In genomic region chr9:59486549-59487065, GRCm38 (mm10) we compare ENCODE assay signal across 8 mouse cellular contexts. TPM values are rescaled to one million over a fixed set of nuclear protein-coding genes. Genes with fewer than 3 reads are reported as not detected.
A peak's percentile ranks its signal among the peaks of the same experiment; 100 is the strongest.
DNase-seq lines count a peak whose midpoint lies in the region; ATAC-seq and TF ChIP-seq lines count a peak whose summit lies in the region.

Gene Arih1 (minus strand): TSS chr9:59486618.

- TF ChIP-seq RAD21 in MEL (IDR thresholded peaks at IDR 0.05; ENCODE audit: low read depth, low read length), result no peak

- TF ChIP-seq EP300 in MEL (IDR thresholded peaks at IDR 0.05; ENCODE audit: low read depth in 1 of 2, low read length in 2 of 2), result no peak; a peak in 2 of 4 replicates

- H3K4me2 ChIP-seq in forebrain, postnatal 0 days (ENCODE audit: low read depth), result peak within 1 kb of the TSS; percentile 67
- peak within 1 kb of the TSS; percentile 87 for H3K4me2 ChIP-seq in lung, embryonic 15.5 days

- WGBS in cerebellum, adult 2 months, result under 1% methylated on average over 56 of the region's 56 CpGs
- WGBS in forebrain, postnatal 0 days, result 2% methylated on average over 56 of the region's 56 CpGs
- under 1% methylated on average over 49 of the region's 56 CpGs for WGBS in lung, embryonic 15.5 days

- H3K9me3 ChIP-seq in MEL (replicated peaks; ENCODE audit: insufficient read depth, low read length), result no peaks in the 10 kb centered on the region
- no peaks in the 10 kb centered on the region for H3K9me3 ChIP-seq in forebrain, postnatal 0 days (ENCODE audit: low read length)
- H3K9me3 ChIP-seq in lung, embryonic 15.5 days, result no peaks in the 10 kb centered on the region

- peak; percentile 99 for DNase-seq in MEL (ENCODE audit: low read depth, low spot score)
- peak; percentile 99 to 100 for DNase-seq in cerebellum, adult 2 months
- peak; percentile 99 for DNase-seq in forebrain, postnatal 0 days
- peak; percentile 99 for DNase-seq in heart, postnatal 4 days
- peak; percentile 96 to 98 for DNase-seq in layer of hippocampus, adult 8-10 months (ENCODE audit: low spot score in 2 of 2)
- peak; percentile 97 for DNase-seq in ovary, adult 18-20 months (ENCODE audit: low spot score)
- peak; percentile 99 for DNase-seq in thymus, postnatal 0 days (ENCODE audit: low spot score)

- H3K4me1 ChIP-seq in MEL (ENCODE audit: control insufficient read depth in 1 of 2, insufficient read depth in 2 of 2, low read length in 2 of 2), result peaks cover 2 to 5% of the 10 kb centered on the region in 2 experiments
- no peaks in the 10 kb centered on the region; the same call in 1 of the 2 replicates for H3K4me1 ChIP-seq in cerebellum, adult 2 months (ENCODE audit: control insufficient read depth, insufficient read depth, low read length)
- H3K4me1 ChIP-seq in forebrain, postnatal 0 days (ENCODE audit: insufficient read depth), result peaks cover 5% of the 10 kb centered on the region
- 0 out of 2 replicates have a peak, but pooled peaks cover 4% of the 10 kb centered on the region for H3K4me1 ChIP-seq in lung, embryonic 15.5 days

- peak within 1 kb of the TSS; percentile 76 to 94 for H3K4me3 ChIP-seq in MEL (ENCODE audit: control insufficient read depth in 1 of 2, insufficient read depth in 1 of 2, low read depth in 2 of 2, low read length in 2 of 2)
- peak within 1 kb of the TSS; percentile 69 for H3K4me3 ChIP-seq in cerebellum, adult 2 months (replicated peaks; ENCODE audit: insufficient read depth, low read depth, low read length)
- H3K4me3 ChIP-seq in forebrain, postnatal 0 days (ENCODE audit: low read depth, low read length), result peak within 1 kb of the TSS; percentile 92
- H3K4me3 ChIP-seq in lung, embryonic 15.5 days, result peak within 1 kb of the TSS; percentile 89

- H3K79me2 ChIP-seq in MEL (ENCODE audit: control insufficient read depth, insufficient read depth, low read length, poor library complexity), result peaks cover 39% of the 10 kb centered on the region

- no peaks in the 10 kb centered on the region; a peak in 2 of 4 replicates for H3K27me3 ChIP-seq in MEL (ENCODE audit: control insufficient read depth in 1 of 2, insufficient read depth in 2 of 2, low read length in 2 of 2)
- no peaks in the 10 kb centered on the region for H3K27me3 ChIP-seq in cerebellum, adult 2 months (ENCODE audit: control insufficient read depth, insufficient read depth, low read length)
- H3K27me3 ChIP-seq in forebrain, postnatal 0 days (ENCODE audit: insufficient read depth, low read length), result no peaks in the 10 kb centered on the region
- H3K27me3 ChIP-seq in lung, embryonic 15.5 days, result no peaks in the 10 kb centered on the region

- peak within 1 kb of the TSS; percentile 87 for H3K27ac ChIP-seq in MEL (ENCODE audit: control insufficient read depth, low read depth, low read length)
- H3K27ac ChIP-seq in cerebellum, adult 2 months (ENCODE audit: insufficient read depth, low read length), result peak within 1 kb of the TSS; percentile 80
- H3K27ac ChIP-seq in forebrain, postnatal 0 days (ENCODE audit: low read depth, low read length), result peak within 1 kb of the TSS; percentile 99
- H3K27ac ChIP-seq in lung, embryonic 15.5 days, result peak within 1 kb of the TSS; percentile 99

- peak within 1 kb of the TSS; percentile 94 for H3K9ac ChIP-seq in MEL (ENCODE audit: control insufficient read depth, low read depth, low read length, poor library complexity, severe bottlenecking)
- H3K9ac ChIP-seq in forebrain, postnatal 0 days, result peak within 1 kb of the TSS; percentile 96
- H3K9ac ChIP-seq in lung, embryonic 15.5 days, result peak within 1 kb of the TSS; percentile 96

- TF ChIP-seq POLR2A in MEL (IDR thresholded peaks at IDR 0.05; ENCODE audit: control insufficient read depth in 1 of 2, insufficient read depth in 1 of 2, low read depth in 1 of 2, low read length in 2 of 2, poor library complexity in 1 of 2), result peak; percentile 54 to 91; a peak in 3 of 4 replicates
- peak; percentile 97 for TF ChIP-seq POLR2A in cerebellum, adult 2 months (IDR thresholded peaks at IDR 0.05; ENCODE audit: borderline replicate concordance, insufficient read depth, low read length)

- TF ChIP-seq CTCF in MEL (IDR thresholded peaks at IDR 0.05 in 2 of 3, conservative IDR thresholded peaks at IDR 0.05 in 1 of 3; ENCODE audit: control insufficient read depth in 1 of 3, insufficient read depth in 1 of 3, low read depth in 2 of 3, low read length in 3 of 3, poor library complexity in 1 of 3, severe bottlenecking in 1 of 3), result no peak
- no peak for TF ChIP-seq CTCF in cerebellum, adult 2 months (IDR thresholded peaks at IDR 0.05; ENCODE audit: borderline replicate concordance, insufficient read depth, low read depth, low read length)
- TF ChIP-seq CTCF in forebrain, postnatal 0 days (IDR thresholded peaks at IDR 0.05; ENCODE audit: low read depth), result no peak

- H3K36me3 ChIP-seq in MEL (ENCODE audit: control insufficient read depth in 1 of 2, insufficient read depth in 2 of 2, low read length in 2 of 2), result peaks cover 0 to 24% of the 10 kb centered on the region in 2 experiments; a peak in 3 of 4 replicates
- H3K36me3 ChIP-seq in forebrain, postnatal 0 days (ENCODE audit: insufficient read depth), result no peaks in the 10 kb centered on the region
- H3K36me3 ChIP-seq in lung, embryonic 15.5 days, result no peaks in the 10 kb centered on the region

- ATAC-seq in forebrain, postnatal 0 days, result peak; percentile 98
- peak; percentile 99 for ATAC-seq in lung, embryonic 15.5 days (ENCODE audit: borderline replicate concordance, extremely low read depth, low FRiP score, low TSS enrichment)

TF ChIP-seq in MEL, 35 proteins besides CTCF, POLR2A, EP300 and RAD21 (continues in another document):
- TF ChIP-seq ZC3H11A (IDR thresholded peaks at IDR 0.05; ENCODE audit: low read depth, low read length), result no peak
- no peak for TF ChIP-seq MAZ (IDR thresholded peaks at IDR 0.05; ENCODE audit: low read depth, low read length)
- no peak for TF ChIP-seq ZNF384 (IDR thresholded peaks at IDR 0.05; ENCODE audit: low read depth, low read length)
- no peak for TF ChIP-seq BHLHE40 (IDR thresholded peaks at IDR 0.05; ENCODE audit: borderline replicate concordance, low read depth, low read length)
- TF ChIP-seq MYB (IDR thresholded peaks at IDR 0.05; ENCODE audit: low read depth, low read length), result no peak
- peak; percentile 79 for TF ChIP-seq TCF12 (IDR thresholded peaks at IDR 0.05; ENCODE audit: low read depth, low read length)
- TF ChIP-seq ETS1 (IDR thresholded peaks at IDR 0.05; ENCODE audit: low read depth, low read length), result peak; percentile 80
- no peak for TF ChIP-seq MEF2A (IDR thresholded peaks at IDR 0.05; ENCODE audit: extremely low read depth, insufficient replicate concordance, low read depth, low read length, poor library complexity, severe bottlenecking)
- no peak for TF ChIP-seq POLR2AphosphoS5 (IDR thresholded peaks at IDR 0.05; ENCODE audit: borderline replicate concordance, low read depth, low read length)
- TF ChIP-seq ZKSCAN1 (IDR thresholded peaks at IDR 0.05; ENCODE audit: low read depth, low read length), result no peak
- peak; percentile 58; the same call in 1 of the 2 replicates for TF ChIP-seq TBP (IDR thresholded peaks at IDR 0.05; ENCODE audit: low read depth, low read length)
- TF ChIP-seq TAL1 (IDR thresholded peaks at IDR 0.05; ENCODE audit: low read length), result no peak
- 0 out of 2 replicates have a peak, but pooled peaks have one; percentile 79 for TF ChIP-seq UBTF (IDR thresholded peaks at IDR 0.05; ENCODE audit: borderline replicate concordance, insufficient read depth, low read depth, low read length)
- no peak for TF ChIP-seq CHD2 (IDR thresholded peaks at IDR 0.05; ENCODE audit: low read length)
- peak; percentile 70; the same call in 1 of the 2 replicates for TF ChIP-seq ZMIZ1 (IDR thresholded peaks at IDR 0.05; ENCODE audit: low read depth, low read length)
- TF ChIP-seq POLR2AphosphoS2 (IDR thresholded peaks at IDR 0.05; ENCODE audit: low read length), result peak; percentile 92
- no peak for TF ChIP-seq E2F4 (IDR thresholded peaks at IDR 0.05; ENCODE audit: borderline replicate concordance, low read depth, low read length)
- peak; percentile 51 for TF ChIP-seq SIN3A (IDR thresholded peaks at IDR 0.05; ENCODE audit: low read length)
- TF ChIP-seq JUND (IDR thresholded peaks at IDR 0.05; ENCODE audit: low read depth, low read length), result no peak
- no peak for TF ChIP-seq USF1 (IDR thresholded peaks at IDR 0.05; ENCODE audit: low read depth, low read length)
- peak; percentile 64; the same call in 1 of the 2 replicates for TF ChIP-seq GABPA (IDR thresholded peaks at IDR 0.05; ENCODE audit: low read depth, low read length)
- peak; percentile 76 for TF ChIP-seq MXI1 (IDR thresholded peaks at IDR 0.05; ENCODE audit: low read depth, low read length)
- no peak for TF ChIP-seq SMC3 (IDR thresholded peaks at IDR 0.05; ENCODE audit: low read depth, low read length)
- peak; percentile 80 for TF ChIP-seq NELFE (IDR thresholded peaks at IDR 0.05; ENCODE audit: low read depth, low read length)
- no peak for TF ChIP-seq USF2 (IDR thresholded peaks at IDR 0.05; ENCODE audit: borderline replicate concordance in 1 of 2, insufficient read depth in 1 of 2, low read depth in 1 of 2, low read length in 2 of 2)
- TF ChIP-seq MAFK (IDR thresholded peaks at IDR 0.05; ENCODE audit: borderline replicate concordance, low read depth, low read length), result no peak
- TF ChIP-seq RCOR1 (IDR thresholded peaks at IDR 0.05; ENCODE audit: low read depth, low read length), result no peak
- TF ChIP-seq MYC (IDR thresholded peaks at IDR 0.05; ENCODE audit: low read depth, low read length), result no peak; the same call in 1 of the 2 replicates
- peak; percentile 86 for TF ChIP-seq HCFC1 (IDR thresholded peaks at IDR 0.05; ENCODE audit: low read depth, low read length)
- TF ChIP-seq GATA1 (IDR thresholded peaks at IDR 0.05; ENCODE audit: low read depth, low read length), result no peak
- no peak for TF ChIP-seq MAX (IDR thresholded peaks at IDR 0.05; ENCODE audit: low read length)
- TF ChIP-seq ELF1 (IDR thresholded peaks at IDR 0.05; ENCODE audit: low read depth, low read length), result peak; percentile 88

RNA-seq across cellular contexts. Expression of gene Arih1, which starts in this region (rescaled TPM):
- 46.5 and 47.6 TPM in 2 replicates for total RNA-seq in MEL (2012; rRNA removed)
- polyA plus RNA-seq in MEL (2012; ENCODE audit: insufficient read depth in 1 of 2, insufficient read length in 2 of 2, low read depth in 1 of 2, low replicate concordance in 2 of 2, missing spikeins in 1 of 2), result 10 to 100 TPM; 48.4 to 60.4 TPM
- 53.4 and 57.2 TPM in 2 replicates for polyA plus RNA-seq in cerebellum, adult 2 months (2012; rRNA removed)
- total RNA-seq in forebrain, postnatal 0 days (2014; rRNA removed), result 62.0 and 70.8 TPM in 2 replicates
- 5.1 and 7.6 TPM in 2 replicates for polyA plus RNA-seq in forebrain, postnatal 0 days (2015; fragmentation: Nextera tagmentation; extraction: Ambion mirVana)
- total RNA-seq in heart, postnatal 4 days (2021), result 100 to 1,000 TPM in 1 of 2 experiments, 10 to 100 TPM in 1; 99.4 to 102 TPM
- 100 to 1,000 TPM in 3 of 4 experiments, 10 to 100 TPM in 1; 93.4 to 113 (median 105) TPM for total RNA-seq in layer of hippocampus, adult 8-10 months (2022)
- polyA plus RNA-seq in lung, embryonic 15.5 days (2015; fragmentation: Nextera tagmentation; extraction: Ambion mirVana), result 13.6 and 15.3 TPM in 2 replicates
- polyA plus RNA-seq in thymus, postnatal 0 days (2015; fragmentation: Nextera tagmentation; extraction: Ambion mirVana), result 12.3 and 13.7 TPM in 2 replicates

Comparison
In these comparisons a context has a peak if more than half of its experiments do, and no peak if none do; other contexts are left out.
1. Peak in every context shown above with its lines: DNase-seq, ATAC-seq, H3K4me3 ChIP-seq and H3K27ac ChIP-seq.